Mouse (Mus musculus) ES-E14 (cell line): ENCODE data around the gene Fras1.

ENCODE experiments used
- CHD2 ChIP-seq: IDR thresholded peaks from 2 replicates; pipeline ENCODE4 v1.6.1; 2014; ENCODE audit warnings: mild to moderate bottlenecking, low read depth, low read length, inconsistent platforms
- MAFK ChIP-seq: IDR thresholded peaks from 2 replicates; pipeline ENCODE4 v1.6.1; 2014; ENCODE audit warnings: mild to moderate bottlenecking, low read depth, low read length, inconsistent platforms; ENCODE audit not compliant: insufficient read depth

GRCm38 (mm10) chr5:96579938-96580337 lies 206.2 kb downstream of the Fras1 start:
- TF ChIP-seq CHD2, result no peak
- TF ChIP-seq MAFK, result no peak
